Mouse (Mus musculus) right cerebral cortex, adult 2 months (tissue): Measurements from ENCODE around the gene Anks6.
"Not testable (repeated sequence)": the region's sequence is repeated elsewhere in the genome, so short reads cannot be mapped to it uniquely, and the experiment has no call there.

ENCODE experiments used
- DNase-seq, 2 experiments: peaks; one replicate each; pipeline ENCODE4 v3.0.0; 2021 to 2022; ENCODE audit warnings: low spot score in 2 of 2

Anks6 gene

DNA sequence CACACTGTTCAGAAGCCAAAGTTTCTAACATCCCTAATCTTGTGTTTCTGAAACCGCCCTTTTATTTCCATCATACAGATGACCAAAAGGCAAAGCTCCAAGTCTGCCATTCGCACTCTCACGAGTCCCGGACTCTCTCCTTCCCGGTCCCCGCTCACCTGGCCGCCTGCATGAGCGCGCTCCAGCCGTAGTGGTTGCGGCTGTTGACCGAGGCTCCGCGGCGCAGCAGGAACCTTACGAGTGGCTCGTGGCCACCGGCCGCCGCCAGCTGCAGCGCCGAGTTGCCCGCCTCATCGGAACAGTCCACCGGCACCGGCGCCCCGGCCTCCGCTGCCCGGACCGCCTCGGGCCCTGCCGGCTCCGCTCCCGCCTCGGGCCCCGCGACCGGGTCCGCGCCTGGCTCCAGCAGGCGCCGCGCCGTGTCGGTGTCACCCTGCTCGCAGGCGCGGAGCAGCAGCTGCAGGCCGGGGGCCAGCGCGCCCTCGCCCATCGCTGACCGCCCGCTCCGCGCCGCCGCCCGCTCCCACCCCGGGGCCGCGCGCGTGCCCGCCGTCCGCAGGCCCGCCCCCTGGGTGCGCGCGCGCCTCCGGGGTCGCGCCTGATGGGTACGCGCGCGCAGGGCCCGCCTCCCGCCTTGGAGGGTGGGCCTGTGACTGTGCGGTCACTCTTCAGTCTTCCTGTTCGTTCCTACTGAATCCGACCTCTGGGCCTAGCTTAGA is at the start of gene Anks6:
TSS of gene Anks6 (minus strand) at position 637 of the 719 bp plus-strand sequence.
- peak; percentile 74 for DNase-seq

- DNase-seq: no peak
Measured at GRCm38 (mm10) chr4:47103561-47103960, 46.3 kb upstream of the Anks6 start.

DNA sequence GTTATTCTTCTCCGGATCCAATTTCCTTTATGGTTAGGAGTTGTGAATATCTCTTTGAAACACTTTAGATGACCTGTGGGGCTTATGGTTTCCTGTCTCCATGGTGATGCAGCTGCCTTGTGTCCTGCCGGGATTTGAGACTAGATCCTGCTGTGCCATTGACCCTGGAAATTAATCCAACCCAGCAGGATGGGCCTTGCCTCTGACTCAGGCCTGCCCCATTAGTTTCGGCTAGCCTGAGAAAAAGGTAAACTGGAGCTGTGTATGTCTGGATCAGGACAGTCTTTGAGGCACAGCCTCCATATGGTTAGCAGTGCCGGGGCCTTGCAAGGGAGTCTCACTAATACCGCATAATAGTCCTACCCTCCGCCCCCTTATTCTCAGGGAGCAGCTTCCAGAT is 36.4 kb upstream of the Anks6 start:
- DNase-seq: no peak

GRCm38 (mm10) chr4:47093161-47093560 is 35.9 kb upstream of the Anks6 start:
- no peak for DNase-seq

- no peak for DNase-seq
Measured at GRCm38 (mm10) chr4:47092387-47093021, 35.3 kb upstream of the Anks6 start.

GRCm38 (mm10) chr4:47091493-47092386 is 34.5 kb upstream of the Anks6 start, which contains the start of gene Galnt12:
Gene Galnt12, plus strand, starts transcription at chr4:47091909.
- peak; percentile 36 to 44 for DNase-seq

- DNase-seq: no peak
Measured at GRCm38 (mm10) chr4:47088671-47089070, 31.4 kb upstream of the Anks6 start.

GRCm38 (mm10) chr4:47083824-47084223 is 26.6 kb upstream of the Anks6 start:
- DNase-seq: no peak

GRCm38 (mm10) chr4:47080647-47081010 is 23.4 kb upstream of the Anks6 start:
- no peak for DNase-seq

DNA sequence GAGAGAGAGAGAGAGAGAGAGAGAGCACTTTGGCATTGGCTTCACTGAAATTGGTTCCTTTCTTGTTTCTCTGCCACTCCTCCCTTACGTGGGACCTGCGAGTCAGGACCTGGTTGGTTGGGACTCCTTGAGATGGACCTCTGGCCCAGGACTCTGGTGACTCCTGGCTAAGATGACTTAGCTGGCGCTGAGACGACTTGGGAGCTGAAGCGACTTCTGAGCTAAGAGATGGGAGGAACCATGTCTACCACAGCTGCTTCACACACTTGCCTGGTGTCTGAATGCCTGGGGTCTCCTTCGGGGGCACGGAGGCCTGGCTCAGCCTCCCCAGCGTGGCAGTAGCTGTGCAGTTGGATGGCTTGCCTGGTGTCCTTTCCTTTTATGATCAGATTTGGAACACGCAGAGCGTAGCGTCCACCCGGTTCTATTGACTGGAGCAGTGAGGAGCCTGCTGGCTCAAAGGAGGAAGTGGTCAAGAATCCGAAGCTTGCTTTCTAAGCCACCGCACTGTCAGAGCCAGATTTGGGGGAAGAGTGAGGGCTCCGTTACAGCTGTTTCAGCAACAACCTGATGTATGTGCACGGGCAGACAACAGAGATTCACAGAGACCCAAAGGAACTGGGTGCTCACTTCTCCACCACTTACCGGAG is 22.9 kb upstream of the Anks6 start:
- DNase-seq: no peak

DNA sequence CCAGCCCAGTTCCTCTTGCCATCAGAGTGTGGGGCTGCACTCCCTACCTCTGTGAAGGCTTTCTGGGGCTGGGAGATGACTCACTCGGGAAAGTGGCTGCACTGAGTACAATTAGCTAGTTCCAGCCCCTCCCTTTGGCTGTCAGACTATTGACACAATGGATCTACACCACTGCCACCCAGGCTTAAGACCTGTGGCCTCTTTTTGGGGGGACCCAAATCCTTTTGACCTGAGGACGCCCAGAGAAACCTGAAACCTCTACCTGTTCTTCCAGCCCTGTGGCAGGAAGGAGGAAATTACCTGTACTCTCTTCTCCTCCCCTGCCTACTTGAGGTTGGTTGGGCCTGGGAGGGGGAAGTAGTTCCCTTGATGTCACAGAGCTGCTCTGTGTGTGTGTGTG is 17.8 kb upstream of the Anks6 start:
- no peak for DNase-seq

GRCm38 (mm10) chr4:47060900-47061299 is 3.7 kb upstream of the Anks6 start:
- no peak for DNase-seq

GRCm38 (mm10) chr4:47057510-47058325 is 491 bp upstream of the Anks6 start:
- no peak for DNase-seq

GRCm38 (mm10) chr4:47055570-47056080 is 1.6 kb downstream of the Anks6 start:
- DNase-seq: no peak

DNA sequence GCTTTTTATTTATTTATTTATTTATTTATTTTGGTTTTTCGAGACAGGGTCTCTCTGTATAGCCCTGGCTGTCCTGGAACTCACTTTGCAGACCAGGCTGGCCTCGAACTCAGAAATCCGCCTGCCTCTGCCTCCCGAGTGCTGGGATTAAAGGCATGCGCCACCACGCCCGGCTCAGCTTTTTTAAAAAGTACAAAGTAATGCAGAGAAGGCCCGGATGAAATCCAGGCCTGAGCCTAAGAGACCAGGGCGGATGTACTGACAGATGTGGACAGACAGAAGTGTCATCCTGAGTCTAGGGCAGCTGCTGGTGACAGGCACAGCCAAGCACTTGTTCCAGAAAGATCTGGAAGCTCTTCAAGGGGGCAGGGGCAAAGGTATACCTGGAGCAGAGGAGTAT is 2.1 kb downstream of the Anks6 start:
- DNase-seq: not testable (repeated sequence)

- no peak for DNase-seq
Measured at GRCm38 (mm10) chr4:47051905-47052304, 5.3 kb downstream of the Anks6 start.

GRCm38 (mm10) chr4:47050642-47051381 is 6.4 kb downstream of the Anks6 start:
- DNase-seq: no peak

DNA sequence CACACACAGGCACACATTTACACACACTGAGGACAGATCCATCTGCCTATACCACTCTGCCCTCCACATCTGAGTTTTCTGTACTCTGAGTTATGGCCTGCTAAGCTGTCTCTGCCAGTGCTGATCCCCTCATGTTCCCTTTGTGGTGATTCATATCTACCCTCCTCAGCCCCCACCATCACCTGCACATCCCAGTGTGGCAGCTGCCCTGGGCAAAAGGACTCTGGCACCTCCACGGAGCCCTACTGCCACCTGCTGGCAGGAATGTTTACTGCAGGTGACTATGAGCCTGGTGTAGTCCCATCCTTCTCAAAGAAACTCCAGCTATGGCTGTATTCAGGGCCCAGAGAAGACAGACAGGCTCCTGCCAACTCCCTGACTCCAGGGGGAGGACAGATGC is 7.1 kb downstream of the Anks6 start:
- DNase-seq: peak; percentile 93 to 96

DNA sequence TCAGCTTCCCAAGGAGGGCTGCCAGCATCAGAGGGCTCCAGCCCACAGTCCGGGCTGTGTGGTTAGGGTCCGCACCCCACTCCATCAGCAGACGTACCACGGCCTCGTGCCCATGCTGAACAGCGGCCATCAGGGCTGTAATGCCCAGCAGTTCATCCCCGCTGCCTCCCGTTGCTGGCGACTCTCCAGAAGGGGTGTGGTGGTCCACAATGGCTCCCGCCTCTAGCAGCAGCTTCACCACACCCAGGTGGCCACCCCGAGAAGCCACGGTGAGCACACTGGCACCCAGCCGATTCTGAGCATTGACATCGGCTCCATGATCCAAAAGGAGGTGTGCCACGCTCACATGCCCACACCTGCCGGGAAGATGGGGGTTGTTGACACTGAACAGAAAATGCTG is 8.0 kb downstream of the Anks6 start:
- DNase-seq: no peak

DNA sequence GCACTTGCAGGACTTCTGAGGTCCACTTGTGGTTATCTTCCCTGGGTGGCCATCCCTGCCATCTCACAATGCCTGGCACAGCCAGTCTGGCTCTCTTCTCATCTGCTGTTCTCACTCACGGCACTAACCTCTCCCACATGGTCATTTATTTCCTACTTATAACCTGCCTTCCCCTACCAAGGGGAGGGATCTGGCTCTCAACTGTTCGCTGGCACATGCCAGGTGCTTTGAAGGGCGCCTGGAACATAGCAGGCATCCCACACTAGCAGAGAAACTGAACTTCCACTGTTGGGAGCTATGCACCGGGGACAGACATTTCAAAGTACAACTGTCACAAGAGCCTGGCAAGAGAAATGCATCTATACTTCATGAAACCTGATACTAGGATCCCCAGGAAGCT is 9.5 kb downstream of the Anks6 start:
- DNase-seq: no peak
